Mouse (Mus musculus): ENCODE data around the gene Slc34a2.

DNA sequence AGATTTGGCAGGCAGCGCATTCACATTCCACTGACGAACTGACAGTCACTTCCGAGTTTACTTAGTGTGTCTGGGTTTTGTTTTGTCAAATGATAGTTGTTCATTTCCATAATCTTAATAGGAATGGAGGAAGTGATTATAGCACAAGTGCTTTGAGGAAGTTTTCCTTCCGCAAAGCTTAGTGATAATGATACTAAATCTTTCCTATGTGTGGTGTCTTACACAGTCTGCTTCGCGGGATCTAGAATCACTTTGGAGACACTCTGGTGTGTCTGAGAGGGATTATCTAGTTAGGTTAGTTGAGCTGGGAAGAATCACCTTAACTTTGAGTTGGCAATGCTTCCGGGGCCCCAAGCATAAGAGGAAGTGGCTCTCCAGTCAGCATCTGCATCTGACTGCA, 49.6 kb downstream of the Slc34a2 start:
- TF ChIP-seq CTCF (conservative IDR thresholded peaks at IDR 0.05; ENCODE audit: low read length) (no peak), POU5F1 (IDR thresholded peaks at IDR 0.05; ENCODE audit: borderline replicate concordance, low read length) (no peak), NANOG (IDR thresholded peaks at IDR 0.05; ENCODE audit: borderline replicate concordance, low read length) (no peak)

Measured in E14TG2a.4 (cell line).